12 mouse cellular contexts compared by ENCODE assay signal in genomic region chr10:116788431-116788830, GRCm38 (mm10).
"Had no signal": no experiment of that assay in that cellular context is flagged by ENCODE, and none has a peak within 500 bp of the region (broad histone marks: within the 10 kb centered on the region; RNA-seq: fewer than 3 reads in every experiment).

No protein-coding gene starts in this region.

- H3K4me1 ChIP-seq: limb, embryonic 15.5 days; midbrain, embryonic 13.5 days; neural tube, embryonic 13.5 days had no signal

- ATAC-seq: liver, postnatal 0 days; lung, postnatal 0 days; midbrain, embryonic 13.5 days; midbrain, embryonic 16.5 days had no signal

- H3K27ac ChIP-seq: left cerebral cortex, adult 2 months; limb, embryonic 15.5 days; liver, embryonic 14.5 days; macrophage; midbrain, embryonic 10.5 days; midbrain, embryonic 13.5 days; neural tube, embryonic 13.5 days; stomach, postnatal 0 days had no signal

- H3K27me3 ChIP-seq: limb, embryonic 15.5 days; midbrain, embryonic 13.5 days; neural tube, embryonic 13.5 days had no signal

- H3K4me3 ChIP-seq: left cerebral cortex, adult 2 months; limb, embryonic 15.5 days; midbrain, embryonic 10.5 days; midbrain, embryonic 13.5 days; myocyte; neural tube, embryonic 13.5 days had no signal
